Mouse (Mus musculus) kidney, adult 10 weeks (tissue): ENCODE results near the gene Gm21891. TPM values are rescaled to one million over a fixed set of nuclear protein-coding genes. Genes with fewer than 3 reads are reported as not detected.

ENCODE experiments used
- polyA plus RNA-seq: library from polyadenylated mRNA; stranded (reverse); fragments of 350-450 nt; fragmentation: Illumina TruSeq; extraction: RNeasy Lipid Tissue Mini Kit (QIAGEN cat#74804); gene quantifications from one replicate; pipeline ENCODE4 v1.2.3, GENCODE M21; 2014; ENCODE audit warnings: low read depth, low replicate concordance

The Gm21891 gene
- polyA plus RNA-seq = not detected

DNA sequence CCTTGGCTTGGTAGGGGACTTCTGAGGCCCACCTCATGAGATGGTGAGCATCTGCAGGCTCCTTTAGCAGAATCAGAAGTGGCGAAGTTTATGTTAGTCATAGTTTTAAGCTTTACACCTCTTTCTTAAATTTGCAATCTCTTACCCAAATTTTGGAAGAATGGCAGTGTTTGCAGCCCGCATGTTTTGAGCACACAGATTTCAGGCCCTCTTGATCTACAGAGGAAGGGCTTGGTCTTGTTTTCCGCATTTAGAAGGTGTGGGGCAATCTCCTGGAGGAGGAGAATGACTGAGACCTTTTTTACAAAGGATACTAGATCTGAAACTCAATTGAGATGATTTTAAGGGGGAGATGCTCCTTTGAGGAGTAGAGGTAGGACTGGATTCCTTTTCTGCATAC lies at the start of gene Gm21891:
Gene Gm21891 (minus strand): TSS at position 101 of the 400 bp plus-strand sequence.

DNA sequence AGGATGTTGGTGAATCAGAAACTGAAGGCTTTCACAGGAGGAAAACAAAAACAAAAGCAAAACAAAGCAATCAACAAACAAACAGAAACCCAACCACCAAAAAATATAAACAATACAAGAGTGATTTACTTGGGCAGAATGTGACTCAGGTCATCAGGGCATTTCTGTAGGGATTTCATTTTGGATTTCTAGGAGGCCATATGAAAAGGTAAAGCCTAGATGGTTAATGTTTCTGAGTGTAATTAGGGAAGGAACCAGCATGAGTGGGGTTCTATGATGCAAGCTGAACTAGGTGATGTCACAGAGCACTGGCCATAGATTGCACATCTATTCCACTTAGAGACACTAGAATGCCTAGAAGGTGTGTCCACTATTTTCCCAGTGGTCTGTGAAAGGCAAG lies 28.4 kb upstream of the Gm21891 start, which contains the start of gene Gm21425:
Gene Gm21425 (plus strand): TSS at position 301 of the 400 bp plus-strand sequence.

Other genes with a start within 250 kb of the Gm21891 start
- not detected for gene Gm20807, start 90.6 kb downstream of the Gm21891 start, polyA plus RNA-seq
- gene Gm21425, start 28.5 kb upstream of the Gm21891 start, polyA plus RNA-seq = not detected
- not detected for gene Gm21828, start 90.4 kb upstream of the Gm21891 start, polyA plus RNA-seq
- gene Gm21440, start 118.9 kb upstream of the Gm21891 start, polyA plus RNA-seq = not detected
- gene Gm21454, start 119.0 kb upstream of the Gm21891 start, polyA plus RNA-seq = not detected
- not detected for gene Gm21725, start 215.6 kb upstream of the Gm21891 start, polyA plus RNA-seq